Mouse (Mus musculus): ENCODE results near the gene Abcd3.

Gene Abcd3

DNA sequence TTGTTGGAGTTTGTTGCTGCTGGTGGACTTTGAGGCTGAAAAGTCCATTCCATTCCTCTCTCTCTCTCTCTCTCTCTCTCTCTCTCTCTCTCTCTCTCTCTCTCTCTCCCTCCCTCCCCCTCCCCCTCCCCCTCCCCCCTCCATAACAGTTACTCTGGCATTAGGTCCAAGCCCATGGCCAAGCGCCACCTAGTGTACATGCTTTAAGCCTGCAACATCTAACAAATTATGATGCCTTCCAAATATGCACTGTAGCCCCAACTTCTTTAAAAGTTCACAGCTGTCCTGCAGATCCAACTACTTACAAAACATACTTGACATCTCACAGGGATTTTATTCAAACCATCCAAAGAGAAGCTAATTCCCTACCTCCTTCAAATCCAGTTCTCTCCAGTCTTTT is 77.6 kb downstream of the Abcd3 start:
- peak; percentile 42 for DNase-seq

DNA sequence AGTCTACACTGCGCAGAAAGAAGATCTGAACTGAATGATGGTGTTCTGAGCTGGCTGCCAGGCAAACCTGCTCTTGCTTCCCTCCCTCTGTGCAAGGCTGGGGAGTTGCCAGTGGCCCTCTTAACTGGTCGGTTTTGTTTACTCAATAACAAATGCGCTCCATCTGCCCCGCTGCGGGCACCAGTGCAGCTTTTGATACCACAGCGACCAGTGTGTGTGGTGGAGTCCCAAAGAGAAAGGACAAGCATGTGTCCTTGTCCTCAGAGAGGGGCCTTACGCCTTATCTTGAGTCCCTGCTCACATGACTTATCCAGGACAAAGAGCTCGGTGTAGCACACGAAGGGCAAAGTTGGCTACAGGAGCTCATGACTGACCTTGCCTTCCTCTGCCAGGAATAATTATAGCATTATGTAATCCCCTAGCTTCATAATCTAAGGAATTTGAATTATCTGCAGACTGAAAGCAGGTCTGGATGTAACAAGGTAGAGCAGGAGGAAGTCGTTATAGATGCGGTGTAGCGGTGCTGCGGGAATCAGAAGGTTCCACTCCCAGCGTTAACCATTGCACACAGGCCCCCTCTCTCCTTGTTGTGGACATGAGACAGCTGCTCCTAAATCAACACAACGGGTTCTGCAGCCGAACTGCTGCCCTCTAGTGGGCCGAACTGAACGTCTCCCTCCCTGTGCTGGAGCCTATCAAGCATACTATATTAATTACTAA is 78.9 kb downstream of the Abcd3 start:
- DNase-seq = peak; percentile 69

- no peak for DNase-seq
These were observed 79.6 kb downstream of the Abcd3 start for GRCm38 (mm10) chr3:121735542-121735941.

GRCm38 (mm10) chr3:121729678-121730077 is 85.4 kb downstream of the Abcd3 start:
- DNase-seq = no peak

DNA sequence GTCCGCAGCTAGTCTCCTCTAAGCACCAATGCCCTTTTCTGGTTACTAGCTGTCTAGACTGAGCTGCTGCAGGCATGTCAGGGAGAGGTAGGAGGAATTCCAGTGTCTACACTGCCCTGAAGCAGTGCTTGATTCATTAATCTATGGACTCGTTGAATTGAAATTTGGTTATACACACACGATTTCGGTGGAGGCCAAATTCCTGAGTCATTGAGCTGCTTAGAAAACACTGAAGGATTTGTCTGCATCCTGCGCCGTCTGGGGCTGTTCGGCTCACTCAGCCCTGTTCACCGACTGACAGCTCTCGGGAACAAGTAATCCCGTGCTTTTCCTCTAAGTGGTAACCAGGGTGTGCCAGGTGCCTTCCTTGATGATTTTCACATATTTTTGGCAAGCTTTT is 89.5 kb downstream of the Abcd3 start:
- no peak for DNase-seq

GRCm38 (mm10) chr3:121724553-121724952 is 90.5 kb downstream of the Abcd3 start:
- no peak for DNase-seq

GRCm38 (mm10) chr3:121723968-121724524 is 91.1 kb downstream of the Abcd3 start:
- no peak for DNase-seq

GRCm38 (mm10) chr3:121722971-121723844 is 91.9 kb downstream of the Abcd3 start, which contains the start of gene F3:
TSS of gene F3 (plus strand) at chr3:121723537.
- DNase-seq = peak; percentile 76

GRCm38 (mm10) chr3:121721691-121722070 is 93.4 kb downstream of the Abcd3 start:
- DNase-seq = no peak

DNA sequence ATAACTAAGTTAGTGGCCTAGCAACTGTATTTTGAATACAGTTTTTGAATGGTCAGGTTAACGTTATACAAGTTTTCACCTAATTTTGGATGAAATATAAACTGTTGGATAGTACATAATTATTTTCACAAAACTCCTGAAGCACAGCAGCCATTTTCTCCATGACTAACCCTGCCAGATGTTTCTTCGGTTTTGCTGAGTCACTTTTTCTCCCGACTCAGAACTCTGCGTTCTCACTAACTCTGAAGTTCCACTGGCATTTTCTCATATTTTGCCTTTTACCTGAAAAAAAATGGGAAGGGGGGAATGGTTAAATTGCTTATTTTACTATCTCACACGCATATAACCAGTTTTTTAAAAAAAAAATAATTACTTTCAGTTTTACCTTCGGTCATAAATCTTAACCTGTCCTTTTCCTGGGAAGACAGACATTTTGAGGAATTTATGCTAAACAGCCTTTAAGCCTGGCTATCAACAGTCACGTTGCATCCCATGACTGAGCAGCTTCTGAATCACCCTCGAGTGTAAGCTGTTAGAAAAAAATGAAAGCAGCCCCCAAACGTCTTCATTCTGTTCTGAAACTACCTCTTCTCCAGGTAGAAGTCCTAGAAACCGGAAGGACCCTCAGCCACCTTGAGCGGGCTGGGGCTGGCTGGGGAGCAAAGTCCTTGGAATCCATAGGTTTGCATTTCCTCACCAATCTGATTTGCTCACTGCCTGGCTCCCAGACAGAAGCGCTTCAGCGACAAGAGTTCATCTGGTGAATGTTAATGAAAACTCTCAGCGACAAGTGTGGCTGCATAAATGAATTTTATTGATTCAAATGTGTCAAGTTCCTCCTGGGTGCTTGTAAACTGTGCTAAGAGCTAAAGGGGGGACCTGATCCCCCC is 94.1 kb downstream of the Abcd3 start:
- DNase-seq = no peak

DNA sequence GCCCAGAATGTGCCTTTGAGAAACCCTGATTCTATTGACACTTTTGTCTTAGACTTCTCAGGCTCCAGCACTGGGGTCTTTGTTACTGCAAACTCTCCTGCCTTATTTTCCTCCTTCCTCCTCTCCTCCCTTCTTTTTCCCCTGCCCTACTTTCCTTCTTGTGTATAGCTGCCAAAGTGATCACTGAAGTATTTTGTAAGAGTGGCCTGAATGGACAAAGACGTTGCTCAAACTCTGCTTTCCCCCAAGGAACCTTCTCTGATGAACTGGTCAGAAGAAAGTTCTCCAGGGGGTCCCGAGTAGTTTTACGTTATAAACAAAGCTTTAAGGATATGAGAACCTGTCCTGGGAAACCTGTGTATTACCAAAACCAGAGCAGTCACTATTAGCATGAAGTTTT is 95.4 kb downstream of the Abcd3 start:
- DNase-seq = no peak

DNA sequence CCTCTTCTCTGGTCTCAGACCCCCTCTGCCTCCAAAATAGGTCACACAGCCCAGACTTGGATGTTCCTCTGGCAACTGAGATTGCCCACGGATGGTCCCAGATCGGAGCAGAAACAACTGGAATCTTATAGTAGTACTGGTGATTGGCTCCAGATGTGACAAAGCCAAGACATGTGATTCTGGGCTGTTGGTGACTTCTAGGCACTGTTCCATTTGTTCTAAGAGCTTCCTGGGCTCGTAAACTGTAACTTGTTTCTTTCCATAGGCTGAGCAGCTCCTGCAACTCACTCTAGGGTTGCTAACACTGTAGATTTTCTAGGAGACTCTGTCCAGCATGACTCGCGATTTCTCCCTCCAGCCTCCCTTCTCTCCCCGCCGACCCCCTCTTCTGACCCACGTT is 96.4 kb downstream of the Abcd3 start:
- DNase-seq = no peak

DNA sequence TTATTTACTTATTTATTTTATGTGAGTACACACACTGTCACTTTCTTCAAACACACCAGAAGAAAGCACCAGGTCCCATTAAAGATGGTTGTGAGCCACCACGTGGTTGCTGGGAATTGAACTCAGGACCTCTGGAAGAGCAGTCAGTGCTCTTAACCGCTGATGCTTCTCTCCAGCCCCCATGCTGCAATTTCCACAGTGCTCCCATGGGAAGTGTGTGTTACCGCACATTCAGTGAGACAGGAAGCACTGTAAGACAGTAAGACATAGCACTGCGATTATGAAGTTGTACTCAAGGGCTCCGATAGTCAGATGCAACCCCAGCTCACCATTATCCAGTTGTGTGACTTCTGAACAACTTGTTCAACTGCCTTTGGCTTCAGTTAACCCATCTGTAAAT is 98.6 kb downstream of the Abcd3 start:
- DNase-seq = no peak

DNA sequence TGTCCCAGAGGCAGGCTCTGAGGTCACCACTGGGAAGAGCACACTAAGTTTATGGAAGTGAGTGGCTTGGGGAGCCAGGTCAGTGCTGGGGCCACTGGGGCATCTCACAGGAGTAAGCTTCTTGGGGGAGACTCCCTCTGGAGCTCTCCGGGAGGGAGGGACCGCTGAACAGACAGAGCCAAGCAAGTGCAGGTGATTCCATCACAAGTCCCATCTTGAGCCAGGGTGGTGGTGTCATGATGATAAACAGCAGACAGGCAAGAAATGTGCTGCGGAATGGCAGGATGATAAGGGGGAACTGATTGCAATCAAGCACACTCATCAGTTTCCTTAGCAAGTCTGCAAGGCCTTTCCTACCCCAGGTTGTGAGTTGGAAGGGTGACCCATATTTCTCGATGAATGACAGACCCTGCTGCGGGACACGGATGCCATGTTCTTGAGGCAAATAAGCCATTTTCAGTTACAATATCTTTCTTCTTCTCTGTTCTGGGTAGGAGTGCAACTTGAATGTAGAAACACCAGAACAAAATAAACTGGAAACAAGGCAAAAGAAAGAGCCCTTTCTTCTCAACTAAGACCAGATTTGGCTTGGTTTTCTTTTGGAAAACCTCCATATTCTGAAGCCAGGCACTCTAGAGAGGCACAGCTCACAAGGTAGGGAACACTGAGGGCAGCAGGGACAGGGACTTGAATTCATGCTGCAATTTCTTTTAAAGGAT is 99.2 kb downstream of the Abcd3 start:
- no peak for DNase-seq

DNA sequence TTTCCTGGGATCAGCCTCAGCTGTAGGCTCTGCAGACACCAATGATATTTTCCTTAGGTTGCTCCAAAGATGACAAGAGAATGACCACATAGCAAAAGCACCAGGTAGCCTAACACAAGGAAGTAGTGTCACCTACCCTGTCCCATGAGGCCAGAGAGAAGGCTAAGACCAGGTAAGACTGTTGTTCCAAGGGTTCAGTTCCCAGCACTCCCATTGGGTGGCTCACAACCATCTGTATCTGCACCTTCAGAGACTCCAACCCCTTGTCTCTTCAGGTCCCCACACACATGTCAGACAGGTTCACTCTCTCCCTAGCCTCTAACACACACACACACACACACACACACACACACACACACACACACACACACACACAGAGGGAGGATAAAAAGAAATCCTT is 99.8 kb downstream of the Abcd3 start:
- DNase-seq = no peak

DNA sequence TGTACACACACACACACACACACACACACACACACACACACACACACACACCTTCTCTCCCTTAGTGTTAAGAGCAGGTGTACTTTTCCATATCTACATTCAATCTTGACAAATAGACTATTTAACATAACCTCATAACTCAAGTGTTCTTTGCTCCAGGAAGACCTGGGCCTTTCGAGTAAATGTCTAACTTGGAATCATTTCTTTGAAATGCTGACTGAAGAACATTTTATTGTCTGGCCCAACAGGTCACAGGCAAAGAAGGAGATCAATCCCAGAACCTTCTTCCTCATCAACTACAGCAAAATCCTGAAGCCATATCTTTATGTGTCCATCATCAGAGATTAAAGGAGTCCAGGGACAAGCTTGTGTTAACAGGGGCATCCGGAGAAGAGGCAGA is 100.6 kb downstream of the Abcd3 start:
- DNase-seq = no peak

GRCm38 (mm10) chr3:121713816-121714215 is 101.3 kb downstream of the Abcd3 start:
- DNase-seq = no peak

DNA sequence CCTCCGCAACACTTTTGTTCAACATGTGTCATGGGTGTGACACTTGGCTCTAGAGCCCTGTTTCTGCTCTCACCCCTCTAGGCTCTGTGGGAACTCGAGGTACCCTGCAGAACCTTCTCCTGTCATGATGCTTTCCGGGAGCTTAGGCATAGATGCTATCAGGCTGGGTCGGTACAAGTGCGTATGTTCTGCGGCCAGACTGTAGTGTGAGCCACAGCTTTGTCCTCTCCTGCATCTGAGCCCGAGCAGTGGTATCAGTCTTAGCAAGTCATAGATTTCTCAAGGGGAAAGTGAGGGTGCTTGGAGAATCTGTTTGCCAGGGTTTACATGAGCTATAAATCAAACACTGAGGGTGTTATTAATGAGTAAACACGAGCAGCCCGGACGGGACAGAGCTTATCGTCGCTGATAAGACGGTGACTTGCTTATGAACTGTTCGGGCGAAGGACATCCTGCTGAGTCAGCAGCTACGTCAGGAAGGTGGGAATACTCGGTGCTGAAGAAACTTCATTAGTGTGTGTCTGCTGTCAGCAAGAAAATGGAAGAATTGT is 101.9 kb downstream of the Abcd3 start:
- no peak for DNase-seq

GRCm38 (mm10) chr3:121712222-121712621 is 102.9 kb downstream of the Abcd3 start:
- no peak for DNase-seq

- DNase-seq = no peak
These were observed 104.1 kb downstream of the Abcd3 start for GRCm38 (mm10) chr3:121710894-121711531.
